Mouse (Mus musculus): ENCODE data around the gene Mamstr. TPM values are rescaled to one million over a fixed set of nuclear protein-coding genes. Genes with fewer than 3 reads are reported as not detected.
"Not testable (repeated sequence)": the region's sequence is repeated elsewhere in the genome, so short reads cannot be mapped to it uniquely, and the experiment has no call there.

The Mamstr gene
- total and polyA plus RNA-seq, 3 experiments: 3.8 to 11.3 (median 4.0) TPM

- no peaks in the 10 kb centered on the region for H3K27me3 ChIP-seq (ENCODE audit: control insufficient read depth, insufficient read depth, low read length)
- TF ChIP-seq EP300 (IDR thresholded peaks at IDR 0.05; ENCODE audit: insufficient read depth, low read depth, low read length) (no peak), POLR2A (IDR thresholded peaks at IDR 0.05; ENCODE audit: insufficient read depth, low read depth, low read length) (no peak), CTCF (IDR thresholded peaks at IDR 0.05) (no peak)
- H3K27ac ChIP-seq: no peak overlapping the region
- DNase-seq: peak; percentile 31 to 42
- WGBS: 35% methylated on average over 18 of the region's 18 CpGs
- no peaks in the 10 kb centered on the region for H3K79me2 ChIP-seq (replicated peaks; ENCODE audit: control insufficient read depth, insufficient read depth, low read length)
- no peak overlapping the region for H3K4me3 ChIP-seq
- peaks cover 16% of the 10 kb centered on the region for H3K4me1 ChIP-seq (ENCODE audit: control insufficient read depth, insufficient read depth, low read length)
- H3K36me3 ChIP-seq (ENCODE audit: control insufficient read depth, insufficient read depth, low read length): no peaks in the 10 kb centered on the region; the same call in 1 of the 2 replicates
- peak overlapping the region; percentile 16; the same call in 1 of the 2 replicates for H3K9ac ChIP-seq (ENCODE audit: low read depth, low read length)
- intact Hi-C loops (cut with DNase I): loop anchor here (5.0 kb wide), 1 partner anchor 38 kb away; the partner anchor contains the start of gene Ntn5
Measured at GRCm38 (mm10) chr7:45644183-45644582, 4.4 kb downstream of the Mamstr start.

DNA sequence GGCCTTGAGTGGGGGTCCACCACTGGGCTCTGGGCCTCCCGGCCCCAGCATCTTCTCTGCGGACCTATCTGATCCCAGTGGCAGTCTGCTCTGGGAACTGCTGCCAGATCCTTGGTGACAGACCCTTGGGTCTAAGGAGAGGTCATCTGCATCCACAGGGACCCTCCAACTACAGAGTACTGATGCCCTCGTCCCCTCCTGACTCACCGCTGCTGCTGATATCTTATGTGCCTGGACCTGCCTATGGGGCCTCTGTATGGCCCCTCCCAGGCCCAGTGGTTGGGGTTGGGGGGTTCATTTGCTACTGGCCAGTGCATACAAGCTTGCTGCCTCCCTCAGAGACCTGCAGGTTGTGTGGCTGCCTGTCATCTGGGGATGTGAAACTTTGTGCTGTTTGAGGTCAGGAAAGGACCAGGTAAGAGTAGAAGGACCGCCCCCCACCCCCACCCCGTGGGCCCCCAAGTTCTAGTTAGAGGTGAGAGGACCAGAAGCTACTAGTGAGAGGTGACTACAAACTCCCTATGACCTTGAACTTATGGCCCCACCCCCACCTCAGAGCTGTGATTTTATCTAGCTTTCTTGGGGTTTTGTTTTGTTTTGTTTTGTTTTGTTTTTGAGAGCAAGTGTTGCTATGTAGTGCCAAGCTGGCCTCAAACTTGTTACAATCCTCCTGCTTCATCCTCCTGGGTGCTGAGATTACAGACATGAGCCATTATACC is 5.3 kb downstream of the Mamstr start:
- no peaks in the 10 kb centered on the region for H3K27me3 ChIP-seq (ENCODE audit: control insufficient read depth, insufficient read depth, low read length)
- H3K4me1 ChIP-seq (ENCODE audit: control insufficient read depth, insufficient read depth, low read length): peaks cover 14% of the 10 kb centered on the region
- no peak overlapping the region for H3K9ac ChIP-seq (ENCODE audit: low read depth, low read length)
- no peaks in the 10 kb centered on the region for H3K36me3 ChIP-seq (ENCODE audit: control insufficient read depth, insufficient read depth, low read length)
- H3K27ac ChIP-seq: no peak overlapping the region
- H3K4me3 ChIP-seq: no peak overlapping the region
- TF ChIP-seq EP300 (IDR thresholded peaks at IDR 0.05; ENCODE audit: insufficient read depth, low read depth, low read length) (no peak), CTCF (IDR thresholded peaks at IDR 0.05) (no peak), POLR2A (IDR thresholded peaks at IDR 0.05; ENCODE audit: insufficient read depth, low read depth, low read length) (no peak)
- H3K79me2 ChIP-seq (replicated peaks; ENCODE audit: control insufficient read depth, insufficient read depth, low read length): no peaks in the 10 kb centered on the region
- WGBS: 84% methylated on average over 6 of the region's 6 CpGs
- no peak for DNase-seq
- intact Hi-C loops (cut with DNase I): loop anchor here (5.0 kb wide), 1 partner anchor 37 kb away; the partner anchor contains the start of gene Ntn5

DNA sequence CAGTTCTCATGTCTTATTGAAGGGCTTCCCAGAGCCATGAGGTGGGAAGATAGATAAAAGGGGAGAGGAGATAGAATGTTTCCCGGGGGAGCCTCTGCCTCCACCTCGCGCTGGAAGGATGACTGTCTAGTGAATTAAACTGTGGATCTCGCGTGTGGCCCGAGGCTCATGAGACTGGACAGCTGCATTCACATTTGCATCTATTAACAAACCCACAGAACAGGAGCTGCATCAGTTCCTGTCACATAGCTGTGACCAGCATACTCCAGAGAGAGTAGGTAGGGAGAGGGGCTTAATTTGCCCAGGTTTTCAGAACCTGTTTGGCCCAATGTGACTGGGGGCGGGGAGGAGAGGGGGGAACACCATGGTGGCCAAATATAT is 5.8 kb downstream of the Mamstr start:
- Histone ChIP-seq H3K4me3 (no peak overlapping the region), H3K36me3 (ENCODE audit: control insufficient read depth, insufficient read depth, low read length) (no peaks in the 10 kb centered on the region), H3K4me1 (ENCODE audit: control insufficient read depth, insufficient read depth, low read length) (peaks cover 14% of the 10 kb centered on the region), H3K27ac (no peak overlapping the region), H3K27me3 (ENCODE audit: control insufficient read depth, insufficient read depth, low read length) (no peaks in the 10 kb centered on the region), H3K9ac (ENCODE audit: low read depth, low read length) (no peak overlapping the region), H3K79me2 (replicated peaks; ENCODE audit: control insufficient read depth, insufficient read depth, low read length) (no peaks in the 10 kb centered on the region)
- 77% methylated on average over 7 of the region's 7 CpGs for WGBS
- intact Hi-C loops (cut with DNase I): no loop called here
- DNase-seq: no peak
- TF ChIP-seq CTCF (IDR thresholded peaks at IDR 0.05): no peak
- TF ChIP-seq EP300 (IDR thresholded peaks at IDR 0.05; ENCODE audit: insufficient read depth, low read depth, low read length): no peak
- TF ChIP-seq POLR2A (IDR thresholded peaks at IDR 0.05; ENCODE audit: insufficient read depth, low read depth, low read length): no peak

GRCm38 (mm10) chr7:45646671-45647070 is 6.9 kb downstream of the Mamstr start:
- intact Hi-C loops (cut with DNase I): no loop called here
- Histone ChIP-seq H3K79me2 (replicated peaks; ENCODE audit: control insufficient read depth, insufficient read depth, low read length) (no peaks in the 10 kb centered on the region), H3K27me3 (ENCODE audit: control insufficient read depth, insufficient read depth, low read length) (no peaks in the 10 kb centered on the region), H3K27ac (no peak overlapping the region), H3K4me1 (ENCODE audit: control insufficient read depth, insufficient read depth, low read length) (peaks cover 7% of the 10 kb centered on the region), H3K9ac (ENCODE audit: low read depth, low read length) (no peak overlapping the region), H3K4me3 (no peak overlapping the region), H3K36me3 (ENCODE audit: control insufficient read depth, insufficient read depth, low read length) (no peaks in the 10 kb centered on the region)
- 78% methylated on average over 4 of the region's 4 CpGs for WGBS
- DNase-seq: no peak
- TF ChIP-seq EP300 (IDR thresholded peaks at IDR 0.05; ENCODE audit: insufficient read depth, low read depth, low read length): no peak

DNA sequence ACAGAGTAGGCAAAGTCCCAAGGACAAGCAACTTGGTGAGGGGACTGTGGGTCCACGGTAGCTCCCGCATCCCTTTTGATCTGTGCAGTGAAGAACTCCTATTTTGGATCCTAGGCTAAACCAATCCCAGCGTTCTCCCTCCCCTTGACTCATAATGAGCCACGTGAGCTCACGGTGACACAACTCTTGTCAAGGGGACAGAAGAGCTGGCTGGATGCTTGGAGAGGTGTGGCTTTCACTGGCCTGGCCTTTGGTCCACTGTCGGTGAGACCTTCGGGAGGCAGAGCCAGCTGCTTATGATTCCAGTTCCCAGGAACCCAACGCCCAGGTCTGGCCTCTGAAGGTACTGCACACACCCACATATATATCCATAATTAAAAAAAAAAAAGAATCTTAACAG is 9.6 kb downstream of the Mamstr start:
- 35% methylated on average over 8 of the region's 8 CpGs for WGBS
- no peak overlapping the region for H3K9ac ChIP-seq (ENCODE audit: low read depth, low read length)
- H3K79me2 ChIP-seq (replicated peaks; ENCODE audit: control insufficient read depth, insufficient read depth, low read length): no peaks in the 10 kb centered on the region
- H3K27me3 ChIP-seq (ENCODE audit: control insufficient read depth, insufficient read depth, low read length): no peaks in the 10 kb centered on the region
- intact Hi-C loops (cut with DNase I): no loop called here
- peak; percentile 47 to 77 for DNase-seq
- TF ChIP-seq EP300 (IDR thresholded peaks at IDR 0.05; ENCODE audit: insufficient read depth, low read depth, low read length) (peak; percentile 92), CTCF (IDR thresholded peaks at IDR 0.05) (peak; percentile 37), POLR2A (IDR thresholded peaks at IDR 0.05; ENCODE audit: insufficient read depth, low read depth, low read length) (peak; percentile 58)
- H3K27ac ChIP-seq: peak overlapping the region; percentile 70
- no peak overlapping the region for H3K4me3 ChIP-seq
- H3K4me1 ChIP-seq (ENCODE audit: control insufficient read depth, insufficient read depth, low read length): no peaks in the 10 kb centered on the region; the same call in 1 of the 2 replicates
- H3K36me3 ChIP-seq (ENCODE audit: control insufficient read depth, insufficient read depth, low read length): no peaks in the 10 kb centered on the region

- DNase-seq; H3K36me3 ChIP-seq (ENCODE audit: control insufficient read depth, insufficient read depth, low read length); H3K79me2 ChIP-seq (replicated peaks; ENCODE audit: control insufficient read depth, insufficient read depth, low read length); H3K9ac ChIP-seq (ENCODE audit: low read depth, low read length); H3K4me3 ChIP-seq; H3K27ac ChIP-seq; H3K27me3 ChIP-seq (ENCODE audit: control insufficient read depth, insufficient read depth, low read length); H3K4me1 ChIP-seq (ENCODE audit: control insufficient read depth, insufficient read depth, low read length); intact Hi-C loops (cut with DNase I): not testable (repeated sequence)
- WGBS: 94% methylated on average over 20 of the region's 20 CpGs
Measured at GRCm38 (mm10) chr7:45650484-45650883, 10.7 kb downstream of the Mamstr start.
